Mouse (Mus musculus): Measurements from ENCODE around the gene Sox6. TPM values are rescaled to one million over a fixed set of nuclear protein-coding genes. Genes with fewer than 3 reads are reported as not detected.

Sox6 gene
- total RNA-seq, 2 experiments from 2014 or later, result 111 to 116 TPM

DNA sequence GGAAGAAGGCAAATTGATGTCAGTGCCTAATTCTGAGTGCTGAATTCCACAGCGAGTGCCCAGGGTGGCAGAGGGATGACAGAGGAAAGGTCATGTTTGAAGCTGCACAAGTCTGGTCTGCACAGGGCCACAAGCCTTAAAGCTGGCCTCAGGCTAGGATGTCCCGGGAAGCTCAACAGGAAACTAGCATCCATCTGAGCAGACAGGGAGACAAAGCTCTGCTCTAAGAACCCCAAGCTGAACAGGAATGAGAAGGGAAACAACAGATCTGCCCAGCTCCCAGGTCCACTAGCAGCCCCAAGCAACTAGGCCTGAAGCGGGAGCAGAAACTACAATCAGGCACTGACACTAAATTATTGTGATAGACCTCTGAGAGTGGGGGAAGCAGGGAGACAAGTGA lies 8.6 kb downstream of the Sox6 start:
- DNase-seq, result no peak
- intact Hi-C loops (cut with DNase I; ENCODE audit: low total_unique reads), result loop anchor here (10.0 kb wide), 1 partner anchor 1105 kb away; no protein-coding TSS in a partner anchor

DNA sequence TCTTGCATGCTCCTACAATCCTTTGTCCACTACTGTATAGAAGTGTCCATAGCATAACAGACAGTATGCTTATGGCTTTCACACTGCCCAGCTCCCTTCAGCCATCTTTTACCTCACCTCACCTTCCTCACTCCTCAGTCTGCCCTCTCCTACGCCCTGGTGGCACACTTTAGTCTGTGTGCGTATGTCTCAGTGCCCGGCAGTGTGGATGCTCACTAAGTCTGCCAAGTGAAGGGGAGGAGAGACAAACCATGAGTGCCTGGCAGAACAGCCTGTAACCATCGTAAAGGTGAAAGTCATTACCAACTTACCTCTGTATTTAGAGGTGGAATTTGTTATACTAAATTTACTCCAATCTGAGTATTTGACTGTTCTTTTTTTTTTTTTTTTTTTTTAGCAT lies 35.9 kb downstream of the Sox6 start:
- no peak for DNase-seq
- intact Hi-C loops (cut with DNase I; ENCODE audit: low total_unique reads), result no loop called here

DNA sequence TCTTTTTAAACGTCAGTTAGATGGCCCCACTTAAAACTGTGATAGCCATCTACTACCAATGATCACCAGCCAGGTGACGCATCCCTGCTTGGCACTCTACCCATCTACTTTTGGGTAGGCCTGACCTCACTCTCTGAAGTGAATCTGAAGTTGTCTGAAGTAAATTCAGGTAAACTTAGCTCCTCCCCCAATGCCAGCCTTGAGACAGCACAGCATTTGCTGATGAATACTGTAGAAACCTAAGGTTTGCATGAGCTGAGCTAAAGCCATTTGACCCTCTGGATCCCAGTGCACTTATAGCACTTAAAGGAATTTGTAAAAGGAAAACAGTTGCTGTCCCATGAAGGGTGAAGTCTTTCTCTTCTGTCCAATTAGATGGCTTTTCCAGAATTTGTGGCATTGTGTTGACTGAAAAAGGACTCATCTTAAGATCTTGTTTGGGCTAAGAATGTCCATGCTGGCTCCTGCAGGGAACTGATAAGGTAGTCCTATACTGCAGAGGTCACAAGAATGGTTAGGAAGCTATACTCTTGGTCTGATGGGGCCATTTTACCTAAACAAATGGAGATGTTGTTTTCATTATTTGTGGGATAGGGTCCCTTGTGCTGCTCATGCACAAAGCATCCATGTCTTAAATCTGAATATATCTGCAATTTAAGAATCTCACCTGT lies 50.4 kb downstream of the Sox6 start:
- intact Hi-C loops (cut with DNase I; ENCODE audit: low total_unique reads), result no loop called here
- no peak for DNase-seq

DNA sequence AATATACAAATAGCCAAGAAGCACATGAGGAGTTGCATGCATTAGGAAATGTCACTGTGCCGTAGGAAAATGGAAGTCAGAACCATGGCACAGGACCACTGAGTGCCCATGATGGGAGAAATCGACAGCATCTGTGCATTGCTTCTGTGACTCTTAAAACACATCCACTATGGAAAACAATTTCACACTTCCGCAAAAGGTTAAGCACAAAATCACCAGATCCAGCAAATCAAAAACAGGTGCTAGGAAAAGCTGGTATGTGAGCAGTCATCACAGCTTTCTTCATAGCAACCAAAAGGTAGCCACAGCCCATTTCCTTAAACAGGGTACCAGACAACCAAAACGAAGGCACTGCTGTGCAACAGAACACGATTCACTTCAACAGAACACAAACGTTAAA lies 52.9 kb downstream of the Sox6 start:
- intact Hi-C loops (cut with DNase I; ENCODE audit: low total_unique reads), result no loop called here
- DNase-seq, result no peak

DNA sequence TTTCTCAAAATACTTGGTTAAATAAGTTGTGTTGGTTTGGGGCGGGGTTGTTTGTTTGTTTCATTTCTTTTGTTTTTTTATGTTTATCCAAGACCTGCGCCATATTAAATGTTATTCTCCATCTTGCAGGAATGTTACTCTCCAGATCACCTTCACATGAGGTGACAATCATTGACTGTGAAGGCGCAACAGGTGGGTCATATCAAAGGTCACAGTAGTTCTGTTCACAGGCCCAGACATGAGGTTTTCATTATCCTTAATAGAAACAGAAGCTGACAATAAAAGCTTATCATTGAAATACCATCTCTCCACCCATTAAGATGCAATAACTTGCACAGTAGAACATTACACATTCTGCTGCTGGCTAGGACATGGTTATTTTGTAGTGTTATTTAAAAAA lies 54.5 kb downstream of the Sox6 start:
- no peak for DNase-seq
- intact Hi-C loops (cut with DNase I; ENCODE audit: low total_unique reads), result no loop called here

DNA sequence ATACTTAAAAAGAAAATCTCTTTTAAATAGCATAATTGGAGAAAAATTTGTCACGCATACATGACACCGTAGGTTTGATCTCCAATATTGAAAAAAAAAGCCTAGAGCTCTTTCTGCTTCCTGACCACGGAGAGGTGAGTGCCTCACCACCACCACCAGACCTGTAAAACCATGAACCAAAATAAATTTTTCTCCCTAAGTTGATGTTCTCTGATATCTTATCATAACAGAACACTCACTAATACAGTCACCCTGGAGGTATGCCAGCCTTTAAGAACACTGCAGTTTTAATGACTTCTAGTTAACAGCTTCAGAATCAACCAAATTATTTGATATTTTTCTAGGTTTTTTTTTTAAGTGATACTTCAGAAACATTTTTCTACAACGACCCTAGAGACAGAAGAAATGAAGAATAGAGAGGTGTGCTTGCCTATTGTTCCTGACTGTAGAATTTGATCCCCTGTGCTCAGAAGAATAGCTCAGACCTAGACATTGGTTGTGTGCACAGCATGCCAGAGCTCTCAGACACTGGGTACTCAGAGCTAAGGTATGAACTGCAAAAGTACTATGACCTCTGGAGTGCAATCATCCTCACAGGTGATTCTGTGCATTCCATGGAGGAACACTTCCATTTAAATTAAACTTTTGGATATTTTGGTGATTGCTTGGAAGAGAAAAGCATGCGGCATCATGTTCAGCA lies 58.6 kb downstream of the Sox6 start:
- intact Hi-C loops (cut with DNase I; ENCODE audit: low total_unique reads), result no loop called here
- no peak for DNase-seq

DNA sequence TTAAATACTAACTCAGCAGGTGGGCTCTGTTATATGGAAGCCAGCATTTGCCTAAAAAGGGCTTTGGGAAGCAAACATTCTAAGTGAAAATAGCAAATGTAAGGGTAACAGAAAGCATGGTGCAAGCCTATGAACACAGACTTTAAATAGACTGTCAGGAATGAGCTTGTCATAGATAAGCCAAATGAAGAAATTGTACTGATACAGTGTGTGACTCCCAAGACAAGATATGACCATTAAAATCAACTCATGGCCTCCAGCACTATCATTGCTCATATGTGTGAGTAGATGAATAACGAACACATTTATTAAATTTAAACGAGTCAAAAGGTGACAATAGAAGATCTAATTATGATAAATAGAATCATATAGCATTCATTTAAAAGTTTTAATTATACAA lies 64.1 kb downstream of the Sox6 start:
- intact Hi-C loops (cut with DNase I; ENCODE audit: low total_unique reads), result no loop called here
- DNase-seq, result no peak

DNA sequence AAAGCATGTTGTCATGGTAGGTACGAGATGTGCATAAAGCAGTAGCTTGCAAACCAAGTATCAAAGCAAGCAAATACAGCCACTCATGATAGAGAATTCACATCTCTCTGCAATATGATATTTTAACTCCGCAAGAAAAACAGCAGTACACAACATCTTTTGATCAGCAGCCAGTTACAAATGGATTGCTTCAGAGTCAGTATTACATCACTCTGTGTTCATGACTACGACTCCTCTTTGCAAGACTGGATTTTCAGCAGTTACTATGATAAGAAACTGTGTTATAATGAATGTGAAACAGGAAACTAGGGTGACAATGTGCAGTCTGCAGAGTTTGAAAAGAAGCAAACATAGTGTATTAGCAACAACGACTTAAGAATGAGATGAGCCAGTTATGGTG lies 71.4 kb downstream of the Sox6 start:
- no peak for DNase-seq
- intact Hi-C loops (cut with DNase I; ENCODE audit: low total_unique reads), result no loop called here

DNA sequence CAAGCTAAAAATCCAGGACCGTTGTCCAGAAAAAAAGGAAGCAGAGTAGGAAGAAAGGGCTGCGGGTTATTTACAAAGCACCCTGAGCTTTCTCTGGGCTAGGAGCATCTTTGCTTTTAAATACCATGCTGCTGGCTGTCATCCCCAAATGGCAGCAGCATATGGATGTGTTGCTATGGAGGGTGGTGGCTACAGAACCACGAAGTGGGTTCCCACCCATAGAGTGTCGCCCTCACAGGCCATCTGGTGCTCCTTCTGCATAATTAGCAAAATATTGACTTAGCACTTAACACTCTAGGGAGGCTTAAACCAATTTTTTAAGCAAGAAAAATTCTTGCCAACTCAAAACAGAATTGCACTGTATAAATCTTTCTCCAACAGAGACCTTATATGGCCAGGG lies 72.4 kb downstream of the Sox6 start:
- DNase-seq, result no peak
- intact Hi-C loops (cut with DNase I; ENCODE audit: low total_unique reads), result no loop called here

DNA sequence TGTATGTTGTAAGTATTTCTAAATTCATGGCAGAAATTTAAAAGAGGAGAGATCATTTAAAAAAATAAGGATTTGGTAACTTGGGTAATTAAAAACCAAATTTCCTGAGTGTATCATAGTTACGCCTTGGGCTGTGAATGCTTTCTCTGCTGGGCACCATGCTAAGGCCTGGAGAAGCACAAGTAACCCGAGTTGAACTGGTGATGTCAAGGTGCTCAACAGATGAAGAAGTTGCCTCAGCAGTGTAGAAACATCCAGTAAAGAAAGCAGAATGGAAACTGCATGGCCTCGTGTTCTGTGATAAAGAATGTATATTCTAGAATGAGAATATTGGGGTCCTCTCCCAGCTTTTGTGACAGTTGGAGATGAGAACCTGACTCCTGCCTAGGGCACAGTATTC lies 85.5 kb downstream of the Sox6 start:
- DNase-seq, result no peak
- intact Hi-C loops (cut with DNase I; ENCODE audit: low total_unique reads), result no loop called here

DNA sequence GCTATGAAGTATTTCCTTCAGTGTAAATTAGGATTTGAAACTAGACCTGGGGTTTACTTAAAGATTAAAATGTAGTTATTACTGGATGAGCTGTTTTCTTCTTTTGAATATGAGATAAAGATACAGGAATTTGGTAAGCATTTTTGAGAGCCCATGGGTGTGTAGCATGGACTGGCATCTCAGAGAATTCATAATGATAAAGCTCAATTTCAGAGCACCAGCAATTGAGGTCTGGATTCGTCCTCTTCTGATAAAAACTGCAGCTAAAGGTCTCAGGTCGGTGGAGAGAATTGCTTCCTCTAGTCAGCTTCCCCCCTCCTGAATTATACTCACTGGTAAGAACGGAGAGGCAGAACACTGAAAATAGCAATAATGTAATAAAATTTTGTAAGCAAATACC lies 86.4 kb downstream of the Sox6 start:
- intact Hi-C loops (cut with DNase I; ENCODE audit: low total_unique reads), result no loop called here
- no peak for DNase-seq

DNA sequence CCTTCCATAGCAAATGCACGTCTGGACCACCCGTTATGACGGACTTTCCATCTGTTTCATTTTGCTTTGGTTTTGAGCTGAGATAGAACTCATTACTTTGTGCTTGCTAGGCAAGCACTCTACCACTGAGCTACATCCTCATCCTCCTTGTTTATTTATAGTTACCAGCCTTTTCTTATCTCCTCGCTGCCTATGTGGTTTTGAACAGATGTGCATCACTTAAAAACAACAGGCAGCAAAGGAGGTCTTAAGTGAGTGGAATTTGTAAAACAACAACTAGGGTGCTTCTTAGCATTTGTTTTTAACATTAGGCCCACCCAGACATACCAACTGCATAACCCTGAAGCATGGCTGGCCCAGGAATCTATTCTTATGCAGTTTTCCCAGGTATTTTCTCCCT lies 86.9 kb downstream of the Sox6 start:
- DNase-seq, result no peak
- intact Hi-C loops (cut with DNase I; ENCODE audit: low total_unique reads), result no loop called here

DNA sequence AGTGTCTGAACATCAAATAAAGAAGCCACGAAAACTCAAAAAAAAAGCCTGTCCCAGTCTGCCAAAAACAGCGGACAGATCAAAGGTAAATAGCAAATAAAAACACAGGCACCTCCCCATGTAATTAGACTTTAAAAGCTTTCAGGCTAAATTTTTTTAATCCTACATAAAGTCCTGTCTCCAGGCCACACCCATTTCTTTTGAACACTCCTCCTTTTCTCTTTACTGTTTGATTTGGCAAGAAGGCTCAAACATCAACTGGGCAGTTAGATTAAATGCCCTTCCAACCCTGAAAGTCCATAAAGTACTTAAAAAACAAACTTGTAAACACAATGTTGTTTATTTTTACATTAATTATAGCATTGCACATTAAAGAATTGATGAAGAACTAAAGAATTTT lies 90.7 kb downstream of the Sox6 start:
- intact Hi-C loops (cut with DNase I; ENCODE audit: low total_unique reads), result no loop called here
- no peak for DNase-seq

DNA sequence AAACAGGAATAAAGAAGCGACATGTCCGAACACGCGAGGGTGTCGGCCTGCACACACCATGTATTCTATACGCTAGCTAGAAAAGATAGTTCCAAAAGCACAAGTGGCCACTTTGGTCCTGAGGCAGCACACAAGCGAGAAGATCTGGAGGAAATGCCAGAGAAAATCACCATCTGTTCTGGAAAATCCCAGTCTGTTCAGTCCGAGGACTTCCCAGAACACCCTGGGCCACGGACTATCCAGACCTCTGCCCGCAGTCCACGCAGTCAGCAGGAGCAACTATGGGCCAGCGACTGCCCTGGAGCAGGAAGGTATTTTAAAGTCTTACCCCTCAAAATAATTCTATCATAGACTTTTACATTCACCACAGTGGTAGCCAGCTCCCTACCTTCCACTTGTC lies 92.0 kb downstream of the Sox6 start:
- intact Hi-C loops (cut with DNase I; ENCODE audit: low total_unique reads), result no loop called here
- no peak for DNase-seq

DNA sequence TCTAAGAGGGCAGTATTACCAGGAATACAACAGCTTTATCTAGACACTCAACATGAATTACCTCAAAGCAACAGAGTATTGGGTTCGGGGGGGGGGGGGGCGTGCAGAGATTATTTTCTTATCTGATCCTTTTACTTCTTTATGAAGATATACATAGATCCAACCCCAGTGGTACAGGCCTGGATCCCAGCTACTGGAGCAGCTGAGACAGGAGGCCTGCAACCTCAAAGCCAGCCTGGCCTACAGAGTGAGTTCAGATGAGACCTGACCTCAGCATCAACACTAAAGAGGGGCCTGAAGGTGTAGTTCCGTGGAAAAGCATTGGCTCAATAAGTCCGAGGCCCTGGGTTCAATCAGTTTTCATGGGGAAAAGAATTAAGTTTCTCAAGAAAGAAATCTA lies 93.1 kb downstream of the Sox6 start:
- intact Hi-C loops (cut with DNase I; ENCODE audit: low total_unique reads), result no loop called here
- no peak for DNase-seq

DNA sequence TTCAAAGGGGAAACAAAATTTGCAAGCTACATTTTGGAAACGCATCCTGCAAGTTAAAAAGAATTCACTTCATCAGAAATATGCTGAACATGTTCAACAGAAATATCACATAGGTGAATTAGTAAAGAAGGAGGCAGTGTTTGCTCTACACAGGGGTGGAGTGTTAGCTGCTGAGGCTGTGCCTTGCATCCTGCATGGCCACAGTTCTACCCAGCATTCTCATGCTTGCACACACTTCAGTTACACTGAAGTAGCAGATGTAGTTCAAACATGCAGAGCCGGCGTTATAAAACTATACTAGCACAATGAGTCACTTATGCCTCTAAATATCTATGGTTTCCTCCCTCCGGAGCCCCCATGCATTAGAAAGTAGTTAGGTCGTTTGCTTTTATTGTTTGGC lies 94.3 kb downstream of the Sox6 start:
- no peak for DNase-seq
- intact Hi-C loops (cut with DNase I; ENCODE audit: low total_unique reads), result no loop called here

DNA sequence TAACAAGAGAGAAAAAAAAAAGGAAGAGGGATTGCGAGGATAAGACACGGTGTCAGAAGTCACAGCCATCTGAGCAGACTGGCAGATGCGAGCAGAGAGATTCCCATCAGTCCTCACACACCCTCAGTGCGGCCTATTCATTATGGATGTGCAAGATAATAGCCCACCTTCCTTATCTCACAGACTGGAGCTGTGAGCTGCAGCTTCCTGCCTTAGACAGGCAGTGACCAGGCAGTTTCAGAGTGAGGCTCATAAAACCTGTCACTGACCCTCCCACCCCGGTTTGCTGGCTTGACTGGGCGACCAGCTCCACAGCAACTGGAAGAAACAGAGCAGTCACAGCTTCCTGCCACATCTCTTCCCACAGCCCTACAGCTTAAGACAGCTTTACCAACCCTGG lies 96.8 kb downstream of the Sox6 start:
- no peak for DNase-seq
- intact Hi-C loops (cut with DNase I; ENCODE audit: low total_unique reads), result no loop called here

DNA sequence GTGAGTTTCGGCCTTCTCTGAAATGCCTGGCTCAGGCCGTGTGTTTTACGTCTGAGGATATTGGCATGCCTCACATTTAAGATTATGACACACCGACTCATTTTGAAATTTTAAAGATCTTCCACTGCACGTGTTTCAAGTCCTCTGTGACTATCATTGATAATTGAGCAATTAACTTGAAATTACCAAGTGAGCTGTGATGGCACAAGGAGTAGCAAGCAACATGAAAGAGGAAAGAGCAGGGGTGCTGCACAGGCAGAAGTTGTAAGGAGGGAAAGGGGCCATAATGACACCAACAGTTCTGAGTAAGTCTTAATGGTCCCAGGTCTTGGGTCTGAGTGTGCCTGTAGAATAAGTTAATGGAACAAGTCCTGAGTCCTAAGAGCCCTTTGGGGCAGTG lies 99.3 kb downstream of the Sox6 start:
- DNase-seq, result no peak
- intact Hi-C loops (cut with DNase I; ENCODE audit: low total_unique reads), result no loop called here

DNA sequence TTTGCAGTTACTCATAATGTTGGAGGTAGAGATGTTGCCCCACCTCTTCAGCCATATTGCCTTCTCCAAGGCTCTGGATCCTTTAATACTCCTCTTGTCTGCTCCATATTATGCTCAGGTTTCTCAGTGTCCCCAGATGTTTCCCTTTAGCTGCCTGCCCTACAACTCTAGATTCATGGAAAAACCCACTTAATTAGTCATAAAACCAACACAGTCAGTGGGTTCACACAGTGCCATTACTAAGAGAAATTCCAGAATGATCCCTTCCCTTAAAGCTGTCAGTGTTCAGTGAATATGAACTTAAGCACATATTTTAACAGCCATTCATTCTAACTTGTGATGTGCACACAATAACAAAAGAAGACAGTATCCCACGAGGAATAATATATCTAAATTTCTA lies 101.7 kb downstream of the Sox6 start:
- DNase-seq, result no peak
- intact Hi-C loops (cut with DNase I; ENCODE audit: low total_unique reads), result no loop called here

DNA sequence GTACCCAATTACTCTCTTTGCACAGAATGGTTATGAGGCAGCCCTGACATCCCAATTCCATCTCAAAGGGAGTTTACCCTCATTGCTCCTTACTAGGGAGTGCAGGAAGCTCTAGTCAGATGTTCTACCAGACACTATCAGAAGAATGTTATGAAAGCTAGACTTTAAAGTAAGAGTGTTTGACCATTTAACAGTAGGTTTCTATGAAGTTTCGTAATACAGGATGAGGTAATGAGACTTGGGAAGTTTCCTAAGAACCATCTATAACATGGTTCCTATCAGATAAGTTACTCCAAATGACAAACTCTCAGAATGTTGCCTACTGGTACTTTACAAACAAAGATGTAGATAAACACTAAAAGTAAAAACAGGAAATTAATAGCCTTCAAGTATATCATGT lies 123.3 kb downstream of the Sox6 start:
- no peak for DNase-seq
- intact Hi-C loops (cut with DNase I; ENCODE audit: low total_unique reads), result no loop called here

DNA sequence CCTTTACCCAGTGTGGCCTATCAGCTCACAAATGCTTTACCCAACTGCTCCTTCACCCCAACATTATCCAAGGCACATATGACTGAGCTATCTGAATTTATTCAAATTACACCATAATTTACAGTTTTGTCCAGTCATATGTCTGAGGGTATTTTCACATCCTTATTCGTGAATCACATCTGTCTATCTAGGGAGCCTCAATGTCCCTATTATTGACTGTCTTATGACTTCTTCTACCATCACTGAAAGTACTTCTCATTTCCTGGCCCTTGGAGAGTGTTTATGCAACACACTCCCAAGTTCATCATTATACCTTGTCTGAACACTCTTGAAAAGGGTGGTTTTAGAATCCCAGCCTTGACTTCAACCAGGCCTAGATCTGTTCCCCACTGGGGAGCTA lies 128.3 kb downstream of the Sox6 start:
- DNase-seq, result no peak
- intact Hi-C loops (cut with DNase I; ENCODE audit: low total_unique reads), result no loop called here

DNA sequence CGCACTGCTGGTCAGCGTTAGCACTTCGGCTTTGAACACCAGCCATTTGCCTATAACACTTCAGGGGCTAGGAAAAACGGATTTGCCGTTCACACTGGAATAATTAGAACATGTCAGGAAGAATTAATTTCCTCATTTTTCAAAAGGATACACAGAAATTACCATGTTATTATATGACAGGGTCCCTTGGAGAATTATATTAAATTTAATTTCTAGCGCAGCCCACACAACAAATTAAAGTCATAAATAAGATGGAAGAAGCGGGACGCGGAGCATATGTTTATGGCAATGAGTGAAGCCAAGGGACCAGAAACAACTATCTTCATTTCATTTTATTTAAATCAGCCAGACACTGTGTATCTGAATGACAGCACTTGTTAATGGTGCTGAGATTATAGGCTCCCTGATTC lies 133.8 kb downstream of the Sox6 start:
- intact Hi-C loops (cut with DNase I; ENCODE audit: low total_unique reads), result no loop called here
- DNase-seq, result no peak
